Mouse (Mus musculus): ENCODE measurements around the gene Sema4d.

Gene Sema4d

DNA sequence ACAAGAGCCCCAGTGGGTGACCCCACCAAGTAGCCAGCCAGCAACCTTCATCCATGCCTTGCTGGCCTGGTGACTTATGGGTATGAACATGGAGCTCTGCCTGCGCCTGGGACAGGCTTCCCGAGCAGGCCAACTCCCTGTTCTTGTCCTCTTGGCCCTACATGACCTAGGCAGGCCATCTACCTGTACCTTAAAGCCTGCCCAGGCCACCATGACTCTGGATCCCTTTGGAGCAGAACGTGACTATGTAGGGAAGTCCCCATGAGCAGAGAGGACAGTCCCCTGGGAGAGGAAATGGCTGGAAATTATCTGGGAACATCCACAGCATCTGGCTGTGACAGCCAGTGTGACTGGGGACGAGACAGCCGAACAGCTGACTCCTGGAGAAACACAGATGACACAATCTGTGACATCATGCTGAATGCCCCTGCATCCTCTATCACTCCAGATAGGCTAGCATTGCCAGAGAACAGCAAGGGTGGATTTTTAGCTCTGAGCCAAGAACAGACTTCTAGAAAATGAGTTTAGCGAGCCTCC lies 15.7 kb downstream of the Sema4d start:
- no peak for DNase-seq

DNA sequence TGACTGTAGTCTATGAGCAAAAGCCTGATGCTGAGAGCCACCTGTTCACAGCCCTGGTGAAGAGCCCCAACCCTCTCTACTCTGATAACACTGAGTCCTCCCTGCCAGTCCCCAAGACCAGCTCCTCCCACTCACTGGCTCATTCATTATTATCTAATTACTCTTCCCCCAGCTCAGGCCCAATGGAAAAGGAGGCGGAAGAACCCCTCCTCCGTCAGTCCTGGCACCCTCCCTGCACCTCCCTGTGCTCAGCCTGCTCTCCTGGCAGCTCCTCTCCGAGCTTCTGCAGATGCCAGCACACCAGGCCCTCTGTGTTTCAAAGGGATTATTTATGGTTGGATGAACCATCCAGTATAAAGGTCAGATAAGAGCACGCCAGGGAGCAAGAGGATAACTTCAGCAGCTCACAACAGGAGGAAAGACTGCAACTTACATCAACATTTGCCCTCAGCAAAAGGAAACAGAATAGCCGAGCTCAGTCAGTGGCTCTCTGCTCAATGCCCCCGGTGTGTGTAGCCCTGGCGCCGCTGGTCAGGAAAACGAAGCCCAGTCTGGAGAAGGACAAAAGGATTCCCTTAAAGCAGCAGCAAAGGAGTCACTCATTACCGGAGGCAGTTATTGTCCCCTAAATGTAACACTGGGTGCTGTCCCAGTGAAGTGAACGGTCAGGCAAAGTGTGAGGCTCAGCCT lies 16.4 kb downstream of the Sema4d start:
- no peak for DNase-seq

DNA sequence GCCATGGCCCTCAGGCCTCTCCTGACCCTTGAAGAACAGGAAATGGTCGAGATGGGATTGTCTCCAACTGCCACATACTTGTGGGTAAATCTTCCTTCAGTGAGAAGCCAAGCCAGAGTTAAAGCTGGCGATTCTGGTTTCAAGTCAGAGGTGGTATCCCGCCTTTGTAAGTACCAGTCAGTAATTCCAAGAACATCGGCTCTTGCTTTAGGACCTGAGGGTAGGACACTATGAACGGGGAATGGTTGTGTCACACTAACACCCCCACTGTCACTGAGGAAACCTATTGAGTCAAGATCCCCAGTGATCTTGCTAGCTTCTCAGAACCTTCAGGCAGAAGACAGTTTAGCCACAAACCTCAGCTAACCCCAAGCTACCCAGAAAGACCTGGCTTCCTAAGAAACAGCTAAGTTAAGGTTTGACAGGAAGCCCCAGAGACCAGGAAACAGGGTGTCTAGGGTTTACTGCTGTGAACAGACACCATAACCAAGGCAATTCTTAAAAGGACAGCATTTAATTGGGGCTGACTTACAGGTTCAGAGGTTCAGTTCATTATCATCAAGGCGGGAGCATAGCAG lies 17.3 kb downstream of the Sema4d start:
- DNase-seq: no peak

DNA sequence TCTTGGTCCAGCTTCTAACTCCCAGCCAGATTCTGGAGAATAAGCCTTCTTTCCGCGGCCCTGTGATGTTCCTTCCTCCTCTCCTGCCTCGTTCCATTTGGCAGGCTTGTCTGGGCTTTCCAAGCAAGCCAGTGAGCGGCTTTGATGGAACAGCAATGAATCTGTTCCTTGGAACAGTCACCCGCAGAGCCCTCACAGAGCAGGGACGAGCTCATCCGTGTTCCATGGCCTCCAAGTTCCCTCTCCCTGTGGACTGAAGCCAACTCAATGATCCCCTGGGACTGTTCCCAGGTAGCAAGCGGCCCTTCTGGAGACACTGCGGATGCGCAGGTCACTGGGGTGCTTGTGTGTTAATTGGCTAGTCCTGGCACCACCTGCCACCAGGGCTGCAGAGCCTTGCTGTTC lies 21.7 kb downstream of the Sema4d start:
- no peak for DNase-seq

DNA sequence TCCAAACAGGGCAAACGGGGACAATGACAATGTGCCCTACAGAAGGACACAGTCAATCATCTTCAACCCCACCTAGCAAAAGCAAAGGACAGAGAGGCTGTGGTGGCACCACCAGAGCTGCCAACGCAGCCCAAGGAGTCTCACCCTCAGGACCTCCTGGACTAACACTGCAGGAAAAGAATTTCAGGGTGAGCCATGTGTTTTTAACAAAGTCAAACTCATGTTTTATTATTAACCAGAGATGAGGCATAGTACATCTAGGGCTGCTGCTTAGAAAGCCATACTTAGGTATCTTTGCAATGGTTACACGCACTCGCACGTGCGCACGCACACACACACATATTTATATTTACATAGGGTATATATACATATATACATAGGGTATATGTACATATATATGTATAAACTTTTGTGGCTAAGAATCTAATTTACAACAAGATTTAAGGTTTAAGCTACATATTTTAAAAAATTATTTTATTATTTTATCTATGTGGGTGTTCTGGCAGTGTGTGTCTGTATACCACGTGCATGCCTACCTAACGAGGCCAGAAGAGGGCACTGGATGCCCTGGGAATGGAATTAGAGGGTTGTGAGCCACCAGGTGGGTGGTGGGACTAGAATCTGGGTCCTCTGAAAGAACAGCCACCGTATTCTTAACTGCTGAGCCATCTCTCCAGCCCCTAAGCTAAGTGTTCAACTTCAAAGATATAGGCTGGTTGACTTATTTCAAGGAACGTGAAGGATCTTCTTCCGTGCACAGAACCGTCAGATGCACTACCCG lies 22.7 kb downstream of the Sema4d start:
- no peak for DNase-seq

DNA sequence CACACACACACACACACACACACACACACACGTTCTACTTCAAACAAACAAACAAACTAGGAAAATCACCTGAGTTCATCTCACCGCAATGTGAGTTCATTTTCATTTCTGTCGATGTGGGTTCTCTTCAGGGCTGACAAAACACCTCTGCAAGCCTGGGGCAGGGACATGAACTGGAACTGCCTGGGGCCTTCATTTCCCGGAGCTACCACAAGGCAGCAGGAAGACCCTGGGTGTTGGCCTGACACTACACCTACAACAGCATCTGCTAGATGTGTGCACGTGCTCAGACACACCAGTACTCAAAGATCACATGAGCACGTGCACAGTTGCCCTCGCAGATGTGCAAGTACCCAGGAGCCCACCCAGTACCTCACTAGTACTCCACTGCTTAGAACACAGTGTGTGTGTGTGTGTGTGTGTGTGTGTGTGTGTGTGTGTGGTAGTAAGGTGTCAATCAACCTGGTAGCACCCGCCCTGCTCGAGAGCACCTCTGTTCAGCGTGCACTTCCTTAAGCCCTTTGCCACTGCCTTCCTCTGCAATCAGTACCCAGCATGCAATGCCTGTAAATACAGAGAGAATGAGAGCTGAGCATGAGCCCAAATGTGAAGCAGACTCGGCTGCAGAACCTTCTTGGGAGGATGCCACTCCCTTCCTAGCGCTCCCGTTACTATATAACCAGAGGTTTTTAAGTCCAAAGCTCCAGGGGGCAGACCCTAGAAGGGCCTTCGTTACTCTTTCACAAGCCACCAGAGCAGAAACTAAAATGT lies 25.4 kb downstream of the Sema4d start:
- peak; percentile 47 to 57 for DNase-seq

DNA sequence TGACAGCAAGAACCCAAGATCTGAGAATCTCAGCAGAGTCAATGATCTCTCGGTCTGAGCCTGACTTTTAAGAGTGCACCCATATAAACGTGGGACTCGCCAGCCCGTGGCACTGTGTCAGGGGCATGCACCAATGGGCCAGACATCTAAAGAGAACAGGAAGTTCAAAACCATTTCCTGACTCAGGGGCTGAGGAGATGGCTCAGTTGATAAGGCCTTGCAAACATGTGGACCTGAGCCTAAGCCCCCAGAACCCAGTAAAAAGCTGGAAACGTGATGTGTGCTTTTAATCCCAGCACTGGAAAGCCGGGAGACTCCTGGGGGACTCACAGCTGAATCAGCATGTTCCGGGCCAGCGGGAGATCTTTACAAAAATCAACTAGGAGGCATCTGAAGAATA lies 26.0 kb downstream of the Sema4d start:
- DNase-seq: peak; percentile 57 to 69

DNA sequence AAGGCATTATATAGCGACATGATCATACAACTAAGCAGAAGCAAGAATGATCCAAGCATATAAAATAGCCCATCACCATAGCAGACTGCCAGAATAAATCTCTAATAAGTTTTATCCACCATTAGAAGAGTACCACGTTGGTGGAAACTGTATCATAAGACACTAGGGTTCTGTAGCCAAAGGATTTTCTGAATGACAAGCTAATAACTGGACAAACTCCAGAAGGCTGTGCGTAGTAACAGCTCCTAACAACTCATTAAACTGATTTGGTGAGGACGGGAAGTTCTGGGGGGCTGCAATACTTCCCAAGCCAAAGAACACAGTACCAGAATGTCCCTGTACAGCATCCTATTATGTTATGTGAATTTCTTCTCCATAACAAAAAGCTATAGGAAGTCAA lies 26.8 kb downstream of the Sema4d start:
- DNase-seq: no peak

DNA sequence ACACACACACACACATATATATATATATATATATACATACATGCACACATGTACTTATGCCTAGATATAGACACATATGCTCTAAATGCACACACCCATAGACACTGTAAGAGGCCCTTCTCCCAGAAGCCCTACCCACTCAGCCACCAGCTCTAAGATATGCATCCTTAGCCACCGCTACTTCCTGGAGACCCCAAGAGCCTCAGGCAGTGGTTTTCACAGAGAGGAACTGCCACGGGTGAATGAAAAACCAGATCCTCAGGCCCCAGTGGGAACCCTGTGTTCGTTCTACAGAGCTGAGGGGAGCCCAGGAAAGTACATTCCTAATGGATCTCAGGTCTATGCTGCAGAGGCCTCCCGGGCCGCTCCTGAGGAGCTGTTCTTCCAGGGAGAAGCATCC lies 28.2 kb downstream of the Sema4d start:
- peak in 1 of 2 experiments; percentile 38 for DNase-seq

DNA sequence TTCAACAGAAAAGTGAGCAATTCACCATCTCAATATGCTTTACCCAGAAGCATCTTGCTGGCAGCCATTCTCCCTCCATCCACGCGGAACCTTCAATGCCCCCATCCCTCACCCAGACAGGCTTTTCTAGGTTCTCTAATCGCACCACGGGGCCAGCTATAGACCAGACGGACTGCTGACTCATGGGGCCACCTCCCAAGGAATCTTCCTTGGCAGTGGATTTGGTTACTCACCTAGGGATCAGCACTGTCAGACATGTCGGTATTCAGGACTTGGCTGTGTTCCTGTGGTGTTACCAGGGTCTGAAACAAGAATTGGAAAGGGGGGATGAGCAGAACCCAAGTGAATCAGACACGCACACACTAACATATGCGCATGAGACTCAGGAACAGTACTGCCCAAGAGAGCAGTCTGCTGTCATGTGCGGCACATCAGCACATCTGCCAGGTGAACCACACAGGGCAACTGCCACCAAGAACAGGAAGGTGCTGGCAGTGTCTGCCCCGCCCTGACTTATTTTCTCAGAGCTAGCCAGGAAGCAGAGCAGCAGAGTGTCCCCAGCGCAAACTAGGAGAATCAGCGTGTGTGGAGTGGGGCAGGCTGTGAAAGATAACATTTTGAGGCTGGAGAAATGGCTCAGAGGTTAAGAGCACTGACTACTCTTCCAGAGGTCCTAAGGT lies 30.4 kb downstream of the Sema4d start:
- DNase-seq: peak; percentile 48 to 55

DNA sequence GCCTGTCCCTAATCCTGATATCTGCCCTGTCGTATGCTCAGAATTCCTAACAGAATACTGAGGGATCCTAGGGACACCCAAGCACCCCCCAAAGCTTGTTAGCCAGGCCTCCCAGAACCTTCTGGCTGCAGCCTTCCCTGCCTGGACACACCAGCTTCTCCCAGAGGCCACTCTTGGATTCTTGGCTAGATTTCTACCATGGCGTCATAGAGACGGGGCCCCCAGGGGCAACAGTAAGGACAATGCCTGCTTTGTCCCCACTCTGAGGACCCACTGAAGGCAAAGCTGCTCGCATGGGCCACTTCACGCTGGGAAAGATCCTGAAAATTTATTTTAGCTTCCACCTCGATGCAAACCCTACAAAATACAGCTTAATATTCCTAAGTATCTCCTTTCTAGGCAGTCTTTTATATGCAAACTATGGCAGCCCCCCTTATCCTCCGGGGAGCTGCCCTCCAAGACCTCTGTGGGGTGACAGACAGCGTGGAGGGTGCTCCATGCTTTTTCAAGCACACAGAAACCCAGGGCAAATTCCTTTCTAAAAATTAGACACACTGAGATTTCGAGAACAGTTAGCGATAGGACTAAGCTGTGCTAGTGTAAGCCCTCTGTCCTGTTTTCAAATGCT lies 32.2 kb downstream of the Sema4d start:
- DNase-seq: no peak

DNA sequence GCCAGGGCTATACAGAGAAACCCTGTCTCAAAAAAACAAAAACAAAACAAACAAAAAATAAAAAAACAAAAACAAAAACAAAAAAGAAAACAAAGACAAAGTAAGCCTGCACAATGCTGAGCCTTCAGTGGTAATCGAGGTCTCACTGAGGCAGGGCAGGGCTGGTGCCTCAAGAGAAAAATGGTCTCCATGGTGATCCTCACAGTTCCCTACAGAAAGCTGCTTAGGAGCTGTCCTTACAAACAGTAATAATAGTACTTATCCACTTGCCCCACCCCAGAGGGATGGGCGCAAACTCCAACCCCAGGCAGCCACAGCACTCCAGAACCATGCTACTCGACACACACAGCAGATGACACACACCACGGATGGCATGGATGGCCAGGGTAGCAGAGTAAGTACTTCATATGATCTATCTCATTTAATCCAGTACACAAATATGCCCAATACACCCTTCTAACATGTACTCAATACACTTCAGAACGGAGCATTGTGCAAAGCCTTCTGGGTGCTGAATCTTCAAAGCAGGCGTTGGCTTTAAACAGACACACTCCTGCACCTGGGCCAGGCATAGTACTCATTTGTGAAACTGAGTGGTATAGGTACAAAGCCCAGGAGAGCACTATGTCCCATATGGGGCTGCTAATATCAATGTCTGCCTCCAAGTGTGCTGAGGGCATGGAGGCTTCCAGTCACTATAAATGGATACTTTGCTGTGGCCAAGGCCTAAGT lies 34.1 kb downstream of the Sema4d start:
- no peak for DNase-seq

DNA sequence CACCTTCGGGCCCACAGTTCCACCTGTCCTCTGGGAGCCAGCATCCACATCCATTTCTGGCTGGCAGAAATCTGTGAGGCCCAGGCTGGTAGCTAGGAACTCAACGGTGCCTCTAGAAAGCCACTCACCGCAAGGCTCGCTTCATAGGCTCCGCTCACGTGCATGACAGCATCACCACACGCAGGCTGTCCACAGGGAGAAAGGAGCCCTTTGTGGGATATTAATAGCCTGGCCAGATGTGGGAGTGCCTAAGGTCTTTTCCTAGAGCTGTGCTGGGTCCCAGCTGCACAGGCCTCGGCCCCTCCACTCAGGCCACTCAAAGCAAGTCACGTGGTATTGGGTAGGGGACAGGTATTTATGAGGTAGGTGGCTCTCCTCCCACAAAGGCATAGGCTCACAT lies 35.1 kb downstream of the Sema4d start:
- no peak for DNase-seq

DNA sequence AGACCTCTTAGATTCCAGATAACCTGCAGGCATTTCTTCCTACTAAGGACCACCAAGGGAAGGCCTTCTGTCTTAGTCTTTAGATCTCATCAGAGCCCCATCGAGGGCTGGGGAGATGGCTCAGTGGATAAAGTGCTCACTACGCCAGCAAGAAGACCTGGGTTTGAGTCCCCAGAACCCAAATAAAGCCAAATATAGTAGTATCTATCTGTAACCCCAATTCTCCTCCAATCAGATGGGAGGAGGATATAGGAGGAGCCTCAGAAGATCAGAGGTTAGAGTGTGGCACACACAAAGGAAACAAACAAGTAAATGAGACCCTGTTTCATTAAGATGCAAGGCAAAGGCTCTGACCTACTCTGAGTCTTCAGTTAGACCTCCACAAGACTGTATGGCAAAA lies 36.4 kb downstream of the Sema4d start:
- no peak for DNase-seq

DNA sequence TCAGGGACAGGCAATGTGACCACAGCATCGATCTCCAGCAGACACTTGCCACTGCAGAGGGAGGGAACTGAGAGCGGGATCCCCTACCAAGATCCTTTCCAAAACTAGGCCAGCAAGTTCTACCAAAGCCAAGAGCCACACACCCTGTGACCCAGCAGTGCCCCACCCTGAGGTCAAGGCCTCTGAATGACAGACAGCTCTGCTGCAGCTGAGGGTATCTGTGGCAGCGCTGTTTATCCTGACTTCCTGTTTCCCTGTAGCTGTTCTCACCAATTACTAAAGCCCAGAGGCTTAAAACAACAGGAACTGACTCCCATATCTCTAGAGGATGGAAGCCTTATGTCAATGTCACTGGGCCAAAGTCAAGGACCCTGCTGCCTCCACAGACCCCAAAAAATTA lies 37.0 kb downstream of the Sema4d start:
- DNase-seq: peak in 1 of 2 experiments; percentile 39

DNA sequence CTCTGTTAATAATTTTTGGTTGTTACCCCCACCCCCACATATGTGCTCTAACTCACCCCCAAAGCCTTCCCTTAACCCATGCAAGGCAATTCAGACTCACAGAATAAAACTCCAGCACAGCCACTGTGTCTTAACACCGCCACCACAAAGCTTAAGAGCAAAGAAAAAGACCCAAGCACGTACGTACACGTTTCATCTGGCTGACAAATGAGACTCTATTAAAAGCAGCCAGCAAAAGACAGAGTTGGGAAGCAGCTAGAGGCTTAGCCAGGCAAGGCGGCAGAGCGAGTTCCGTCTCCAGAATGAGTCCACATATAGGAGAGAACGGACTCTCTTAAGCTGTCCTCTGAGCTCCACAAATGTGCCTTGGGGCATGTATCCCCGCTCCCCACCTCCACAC lies 37.5 kb downstream of the Sema4d start:
- DNase-seq: no peak

DNA sequence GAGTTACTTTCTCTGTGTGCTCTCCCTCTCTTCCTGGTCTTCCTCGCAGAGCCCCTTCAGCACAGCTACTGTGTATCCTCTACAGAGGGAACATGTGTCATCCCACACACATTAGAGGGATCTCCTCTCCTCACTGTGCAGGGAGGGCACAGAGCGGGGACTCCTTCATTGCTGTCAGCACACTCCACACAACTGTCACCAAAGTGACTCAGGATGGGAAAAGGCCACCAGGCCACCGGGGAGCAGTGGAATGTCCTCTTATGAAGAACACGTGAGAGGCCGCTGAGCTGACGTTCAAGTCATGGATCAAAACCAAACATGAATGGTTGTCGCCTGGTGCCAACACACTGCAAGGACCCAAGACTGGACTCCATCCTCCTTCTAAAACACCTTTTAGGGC lies 38.0 kb downstream of the Sema4d start:
- DNase-seq: no peak

DNA sequence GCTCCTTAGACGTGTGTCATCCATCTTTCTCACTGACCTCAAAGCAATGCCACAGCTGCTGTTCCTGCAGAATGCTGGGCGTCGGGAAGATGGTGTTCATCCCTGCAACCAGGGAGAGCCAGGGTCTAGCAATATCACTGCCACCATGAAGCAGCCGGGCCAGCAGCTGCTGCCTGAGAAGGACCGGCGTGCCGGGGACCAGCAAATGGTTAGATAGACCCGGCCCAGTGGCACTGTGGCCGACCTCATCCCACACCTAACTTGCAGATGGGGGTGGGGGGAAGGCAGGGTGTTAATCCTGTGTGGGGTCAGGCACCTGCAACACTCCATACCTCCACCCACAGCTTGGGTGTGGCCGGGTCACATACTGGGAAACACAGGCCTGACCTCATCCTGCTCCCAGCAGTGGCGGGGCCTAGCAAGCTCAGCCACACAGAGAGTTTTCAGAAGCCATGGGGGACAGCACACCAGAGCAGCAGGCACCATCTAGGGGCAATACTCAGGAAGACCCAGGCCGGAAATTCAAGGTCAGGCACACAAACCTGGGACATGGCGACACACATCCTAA lies 38.9 kb downstream of the Sema4d start:
- no peak for DNase-seq

DNA sequence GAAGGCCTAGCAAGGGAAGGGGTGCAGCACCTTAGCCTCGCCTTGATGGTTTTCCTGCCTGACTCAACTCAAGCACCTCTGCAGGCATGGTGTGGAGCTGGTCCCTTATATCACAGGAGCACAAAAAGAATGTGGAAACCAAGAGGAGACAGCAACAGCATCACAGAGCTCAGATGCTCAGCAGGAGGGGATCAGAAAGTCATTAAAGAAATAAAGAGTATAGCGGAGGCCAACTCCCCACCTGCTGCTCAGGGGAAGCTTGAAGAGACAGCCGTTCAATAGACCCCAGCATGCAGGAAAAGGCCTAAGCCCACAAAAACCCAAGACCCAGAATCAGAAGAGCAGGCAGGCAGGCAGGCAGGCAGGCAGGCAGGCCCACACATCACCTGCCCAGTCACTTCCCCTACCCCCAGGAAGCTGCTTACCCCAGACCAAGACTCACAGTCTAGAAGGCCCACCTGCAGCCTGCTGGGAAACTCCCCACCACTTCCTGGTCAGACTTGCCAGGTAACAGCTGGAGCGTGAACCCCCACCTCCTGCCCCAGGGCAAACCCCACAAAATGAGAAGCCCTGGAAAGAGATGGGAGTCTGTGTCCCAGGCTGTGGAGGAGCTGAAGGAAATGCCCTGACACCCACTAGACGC lies 39.6 kb downstream of the Sema4d start:
- peak; percentile 64 to 76 for DNase-seq

DNA sequence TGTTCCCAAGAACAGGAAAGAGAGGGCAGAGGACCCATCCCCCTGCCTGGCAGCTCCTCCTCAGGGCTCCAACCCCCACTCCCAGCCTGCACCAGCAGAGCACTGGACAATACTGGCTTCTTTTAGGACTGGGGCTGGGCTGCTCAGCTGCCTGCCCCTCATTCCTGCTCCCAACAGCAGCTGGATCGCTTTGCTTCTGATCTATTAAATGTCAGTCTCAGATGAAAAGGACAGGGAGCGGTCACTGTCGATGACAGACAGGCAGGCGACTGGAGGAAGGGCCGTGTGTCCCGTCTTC lies 40.4 kb downstream of the Sema4d start:
- no peak for DNase-seq

Measured in spleen, adult 18-20 months (tissue).